Comparison of ENCODE assay signal across 18 mouse cellular contexts in genomic region chr9:106348281-106348680, GRCm38 (mm10). TPM values are rescaled to one million over a fixed set of nuclear protein-coding genes. Genes with fewer than 3 reads are reported as not detected.
DNase-seq lines count a peak whose midpoint lies in the region; ATAC-seq and TF ChIP-seq lines count a peak whose summit lies in the region.
"Had no signal": no experiment of that assay in that cellular context is flagged by ENCODE, and none has a peak within 500 bp of the region (broad histone marks: within the 10 kb centered on the region; RNA-seq: fewer than 3 reads in every experiment).

No protein-coding gene starts in this region.

- ATAC-seq in heart, embryonic 13.5 days (ENCODE audit: extremely low read depth, insufficient number of reproducible peaks, low FRiP score, low TSS enrichment) = no peak
- no peak for ATAC-seq in heart, embryonic 12.5 days (ENCODE audit: insufficient number of reproducible peaks, low FRiP score)
- no peak for ATAC-seq in kidney, postnatal 0 days (replicated peaks; ENCODE audit: low FRiP score, low read depth)
- ATAC-seq in embryonic facial prominence, embryonic 15.5 days (ENCODE audit: insufficient number of reproducible peaks, low FRiP score, low TSS enrichment, low read depth) = no peak
- ATAC-seq in stomach, embryonic 15.5 days (ENCODE audit: insufficient read depth, low FRiP score, low read depth) = no peak

- H3K4me1 ChIP-seq in heart, embryonic 13.5 days = peaks cover 37% of the 10 kb centered on the region
- H3K4me1 ChIP-seq in heart, embryonic 12.5 days (replicated peaks) = peaks cover 25% of the 10 kb centered on the region
- H3K4me1 ChIP-seq in kidney, postnatal 0 days (replicated peaks; ENCODE audit: insufficient read depth, low read length) = 0 out of 2 replicates have a peak, but pooled peaks cover 3% of the 10 kb centered on the region
- H3K4me1 ChIP-seq in kidney, adult 2 months (ENCODE audit: control insufficient read depth, insufficient read depth, low read length) = no peaks in the 10 kb centered on the region
- peaks cover 76% of the 10 kb centered on the region for H3K4me1 ChIP-seq in embryonic facial prominence, embryonic 15.5 days
- peaks cover 11% of the 10 kb centered on the region for H3K4me1 ChIP-seq in stomach, embryonic 15.5 days

- TF ChIP-seq POLR2A in kidney, adult 2 months (IDR thresholded peaks at IDR 0.05; ENCODE audit: low read depth, low read length) = no peak

- TF ChIP-seq CTCF in kidney, postnatal 0 days (IDR thresholded peaks at IDR 0.05; ENCODE audit: low read depth) = no peak
- TF ChIP-seq CTCF in kidney, adult 2 months (conservative IDR thresholded peaks at IDR 0.05; ENCODE audit: insufficient read depth, insufficient read length, low read depth, low read length) = no peak

- WGBS in heart, embryonic 13.5 days = 56% methylated on average over 10 of the region's 10 CpGs
- WGBS in heart, embryonic 12.5 days = 57% methylated on average over 10 of the region's 10 CpGs
- 37% methylated on average over 10 of the region's 10 CpGs for WGBS in kidney, postnatal 0 days
- 65% methylated on average over 10 of the region's 10 CpGs for WGBS in kidney, adult 2 months
- WGBS in embryonic facial prominence, embryonic 15.5 days = 25% methylated on average over 10 of the region's 10 CpGs
- 70% methylated on average over 10 of the region's 10 CpGs for WGBS in stomach, embryonic 15.5 days

- no peak overlapping the region for H3K9ac ChIP-seq in heart, embryonic 13.5 days
- H3K9ac ChIP-seq in heart, embryonic 12.5 days = no peak overlapping the region
- H3K9ac ChIP-seq in kidney, postnatal 0 days (ENCODE audit: low read depth, low read length) = no peak overlapping the region
- no peak overlapping the region for H3K9ac ChIP-seq in embryonic facial prominence, embryonic 15.5 days
- H3K9ac ChIP-seq in stomach, embryonic 15.5 days = no peak overlapping the region

- H3K27me3 ChIP-seq in heart, embryonic 13.5 days (replicated peaks) = no peaks in the 10 kb centered on the region
- no peaks in the 10 kb centered on the region for H3K27me3 ChIP-seq in heart, embryonic 12.5 days (replicated peaks)
- no peaks in the 10 kb centered on the region for H3K27me3 ChIP-seq in kidney, postnatal 0 days (ENCODE audit: insufficient read depth, low read length)
- H3K27me3 ChIP-seq in kidney, adult 2 months (replicated peaks; ENCODE audit: control insufficient read depth, insufficient read depth, low read length) = no peaks in the 10 kb centered on the region
- no peaks in the 10 kb centered on the region for H3K27me3 ChIP-seq in embryonic facial prominence, embryonic 15.5 days
- H3K27me3 ChIP-seq in stomach, embryonic 15.5 days (replicated peaks) = no peaks in the 10 kb centered on the region

- DNase-seq in kidney, postnatal 0 days (ENCODE audit: low spot score) = peak; percentile 21
- DNase-seq in kidney, adult 2 months = no peak
- DNase-seq in layer of hippocampus, adult 9-11 months = no peak
- DNase-seq in adrenal gland, adult 18-20 months (ENCODE audit: low spot score in 2 of 2) = no peak
- DNase-seq: adrenal gland, postnatal 14 days; cerebellum, adult 11-12 months; cerebellum, postnatal 36 days; heart, postnatal 10 days; kidney, postnatal 25 days; lung, adult 2 months; lung, postnatal 4 days; spleen, adult 18-20 months; thymus, postnatal 14 days had no signal

- no peaks in the 10 kb centered on the region for H3K36me3 ChIP-seq in heart, embryonic 13.5 days
- H3K36me3 ChIP-seq in heart, embryonic 12.5 days = no peaks in the 10 kb centered on the region
- H3K36me3 ChIP-seq in kidney, postnatal 0 days (ENCODE audit: insufficient read depth, low read length) = no peaks in the 10 kb centered on the region
- no peaks in the 10 kb centered on the region for H3K36me3 ChIP-seq in kidney, adult 2 months (ENCODE audit: control insufficient read depth, insufficient read depth, low read length)
- H3K36me3 ChIP-seq in embryonic facial prominence, embryonic 15.5 days = no peaks in the 10 kb centered on the region
- H3K36me3 ChIP-seq in stomach, embryonic 15.5 days = no peaks in the 10 kb centered on the region

- no peaks in the 10 kb centered on the region for H3K9me3 ChIP-seq in heart, embryonic 13.5 days
- no peaks in the 10 kb centered on the region for H3K9me3 ChIP-seq in heart, embryonic 12.5 days (replicated peaks)
- no peaks in the 10 kb centered on the region for H3K9me3 ChIP-seq in kidney, postnatal 0 days (replicated peaks; ENCODE audit: low read length)
- H3K9me3 ChIP-seq in embryonic facial prominence, embryonic 15.5 days (replicated peaks) = no peaks in the 10 kb centered on the region
- no peaks in the 10 kb centered on the region for H3K9me3 ChIP-seq in stomach, embryonic 15.5 days
- H3K9me3 ChIP-seq: midbrain, embryonic 10.5 days had no signal

- 0 out of 2 replicates have a peak overlapping the region, but pooled peaks have one; percentile 20 for H3K27ac ChIP-seq in heart, embryonic 13.5 days (replicated peaks)
- no peak overlapping the region for H3K27ac ChIP-seq in heart, embryonic 12.5 days (ENCODE audit: poor library complexity, severe bottlenecking)
- H3K27ac ChIP-seq in kidney, postnatal 0 days = peak overlapping the region; percentile 36; the same call in 1 of the 2 replicates
- H3K27ac ChIP-seq in kidney, adult 2 months (ENCODE audit: insufficient read depth, low read depth, low read length) = no peak overlapping the region
- peak overlapping the region; percentile 93 for H3K27ac ChIP-seq in embryonic facial prominence, embryonic 15.5 days (replicated peaks)
- peak overlapping the region; percentile 31; the same call in 1 of the 2 replicates for H3K27ac ChIP-seq in stomach, embryonic 15.5 days

- H3K4me3 ChIP-seq in heart, embryonic 13.5 days = no peak overlapping the region
- H3K4me3 ChIP-seq in heart, embryonic 12.5 days = no peak overlapping the region
- no peak overlapping the region for H3K4me3 ChIP-seq in kidney, postnatal 0 days (replicated peaks; ENCODE audit: low read depth, low read length)
- H3K4me3 ChIP-seq in kidney, adult 2 months (ENCODE audit: insufficient read depth, low read depth, low read length) = no peak overlapping the region
- no peak overlapping the region for H3K4me3 ChIP-seq in embryonic facial prominence, embryonic 15.5 days (replicated peaks)
- H3K4me3 ChIP-seq in stomach, embryonic 15.5 days (replicated peaks) = no peak overlapping the region
- H3K4me3 ChIP-seq: midbrain, embryonic 10.5 days had no signal

- H3K4me2 ChIP-seq in heart, embryonic 13.5 days = no peak overlapping the region
- no peak overlapping the region for H3K4me2 ChIP-seq in heart, embryonic 12.5 days
- H3K4me2 ChIP-seq in kidney, postnatal 0 days (ENCODE audit: low read length) = no peak overlapping the region
- 0 out of 2 replicates have a peak overlapping the region, but pooled peaks have one; percentile 0 for H3K4me2 ChIP-seq in embryonic facial prominence, embryonic 15.5 days (replicated peaks)
- H3K4me2 ChIP-seq in stomach, embryonic 15.5 days = no peak overlapping the region

RNA-seq across cellular contexts. Expression of gene Dusp7, which starts 20.2 kb away (rescaled TPM):
- 8.6 and 10.4 TPM in 2 replicates for polyA plus RNA-seq in heart, embryonic 13.5 days (2015; fragmentation: Nextera tagmentation; extraction: Ambion mirVana)
- polyA plus RNA-seq in heart, embryonic 12.5 days (2016; fragmentation: Nextera tagmentation; extraction: Ambion mirVana) = 16.9 and 20.1 TPM in 2 replicates
- 15.1 and 15.8 TPM in 2 replicates for polyA plus RNA-seq in kidney, postnatal 0 days (2015; fragmentation: Nextera tagmentation; extraction: Ambion mirVana)
- polyA plus RNA-seq in kidney, adult 2 months (2012; rRNA removed) = 38.8 and 44.1 TPM in 2 replicates
- polyA plus RNA-seq in embryonic facial prominence, embryonic 15.5 days (2015; fragmentation: Nextera tagmentation; extraction: Ambion mirVana) = 42.3 and 44.2 TPM in 2 replicates
- polyA plus RNA-seq in stomach, embryonic 15.5 days (2015; fragmentation: Nextera tagmentation; extraction: Ambion mirVana) = 16.8 and 17.1 TPM in 2 replicates
- 10 to 100 TPM; 11.8 to 22.2 TPM for total RNA-seq in adrenal gland, adult 18-20 months (2021)

Comparison
In these comparisons a context has a peak if more than half of its experiments do, and no peak if none do; other contexts are left out.
1. H3K27ac ChIP-seq: peak in heart, embryonic 13.5 days (single experiment), kidney, postnatal 0 days (single experiment), embryonic facial prominence, embryonic 15.5 days (single experiment) and stomach, embryonic 15.5 days (single experiment); none in heart, embryonic 12.5 days (single experiment) and kidney, adult 2 months (single experiment).